Mouse (Mus musculus) right cerebral cortex, postnatal 36 days (tissue): ENCODE results near the gene Pla2g7.

ENCODE experiments used
- DNase-seq, 2 experiments: peaks; one replicate each; pipeline ENCODE4 v3.0.0; 2022; ENCODE audit warnings: low spot score in 2 of 2, mixed read lengths in 1 of 2

Gene Pla2g7

GRCm38 (mm10) chr17:43580456-43580855 lies 12.6 kb downstream of the Pla2g7 start:
- no peak for DNase-seq

GRCm38 (mm10) chr17:43581012-43581467 lies 13.1 kb downstream of the Pla2g7 start:
- DNase-seq = peak in 1 of 2 experiments; percentile 4

- no peak for DNase-seq
Observed at GRCm38 (mm10) chr17:43584771-43585170, 16.9 kb downstream of the Pla2g7 start.

GRCm38 (mm10) chr17:43587278-43587677 lies 19.4 kb downstream of the Pla2g7 start:
- no peak for DNase-seq

GRCm38 (mm10) chr17:43589750-43590149 lies 21.9 kb downstream of the Pla2g7 start:
- no peak for DNase-seq

- no peak for DNase-seq
Observed at GRCm38 (mm10) chr17:43590531-43590930, 22.6 kb downstream of the Pla2g7 start.

GRCm38 (mm10) chr17:43592296-43593291 lies 24.7 kb downstream of the Pla2g7 start:
- DNase-seq = peak; percentile 22 to 63

GRCm38 (mm10) chr17:43597742-43598141 lies 29.8 kb downstream of the Pla2g7 start:
- DNase-seq = no peak

- DNase-seq = no peak
Observed at GRCm38 (mm10) chr17:43598706-43599105, 30.8 kb downstream of the Pla2g7 start.

GRCm38 (mm10) chr17:43606704-43607103 lies 38.8 kb downstream of the Pla2g7 start:
- DNase-seq = peak; percentile 20 to 45

GRCm38 (mm10) chr17:43611586-43611985 lies 43.7 kb downstream of the Pla2g7 start:
- peak in 1 of 2 experiments; percentile 32 for DNase-seq

- DNase-seq = no peak
Observed at GRCm38 (mm10) chr17:43612221-43612620, 44.3 kb downstream of the Pla2g7 start.

GRCm38 (mm10) chr17:43619156-43619555 lies 51.3 kb downstream of the Pla2g7 start:
- no peak for DNase-seq

- no peak for DNase-seq
Observed at GRCm38 (mm10) chr17:43622076-43622475, 54.2 kb downstream of the Pla2g7 start.

- no peak for DNase-seq
Observed at GRCm38 (mm10) chr17:43628246-43628645, 60.3 kb downstream of the Pla2g7 start.

- no peak for DNase-seq
Observed at GRCm38 (mm10) chr17:43629026-43629495, 61.2 kb downstream of the Pla2g7 start.

GRCm38 (mm10) chr17:43629496-43630426 lies 61.9 kb downstream of the Pla2g7 start, which contains the start of gene Tdrd6:
Gene Tdrd6 (minus strand): TSS chr17:43630299.
- no peak for DNase-seq

GRCm38 (mm10) chr17:43630427-43630760 lies 62.5 kb downstream of the Pla2g7 start:
- DNase-seq = no peak

- no peak for DNase-seq
Observed at GRCm38 (mm10) chr17:43637146-43637545, 69.2 kb downstream of the Pla2g7 start.

GRCm38 (mm10) chr17:43640825-43641224 lies 72.9 kb downstream of the Pla2g7 start:
- no peak for DNase-seq

GRCm38 (mm10) chr17:43643191-43643590 lies 75.3 kb downstream of the Pla2g7 start:
- no peak for DNase-seq

GRCm38 (mm10) chr17:43644375-43644774 lies 76.5 kb downstream of the Pla2g7 start:
- DNase-seq = no peak
